Mouse (Mus musculus) spleen, postnatal 14 days (tissue): Measurements from ENCODE around the gene Acbd4.

Experiments used
- DNase-seq, 2 experiments: peaks; one replicate each; pipeline ENCODE4 v3.0.0; 2021 to 2022; ENCODE audit warnings: low spot score in 2 of 2

The Acbd4 gene

GRCm38 (mm10) chr11:103141101-103141943 is 39.8 kb downstream of the Acbd4 start:
- no peak for DNase-seq

GRCm38 (mm10) chr11:103141944-103142255 is 40.4 kb downstream of the Acbd4 start:
- DNase-seq = no peak

GRCm38 (mm10) chr11:103142441-103143182 is 41.1 kb downstream of the Acbd4 start:
- DNase-seq = no peak

GRCm38 (mm10) chr11:103144309-103145285 is 43.1 kb downstream of the Acbd4 start:
- DNase-seq = no peak

- no peak for DNase-seq
Observed at GRCm38 (mm10) chr11:103146386-103146785, 44.9 kb downstream of the Acbd4 start.

- no peak for DNase-seq
Observed at GRCm38 (mm10) chr11:103147766-103148165, 46.3 kb downstream of the Acbd4 start.

- no peak for DNase-seq
Observed at GRCm38 (mm10) chr11:103149771-103150170, 48.3 kb downstream of the Acbd4 start.

- peak; percentile 87 to 94 for DNase-seq
Observed at GRCm38 (mm10) chr11:103158621-103159478, 57.4 kb downstream of the Acbd4 start.

GRCm38 (mm10) chr11:103160738-103161137 is 59.3 kb downstream of the Acbd4 start:
- no peak for DNase-seq

GRCm38 (mm10) chr11:103161449-103161848 is 60.0 kb downstream of the Acbd4 start:
- no peak for DNase-seq
